Mouse (Mus musculus) frontal cortex, postnatal 25 days (tissue): ENCODE data around the gene Cdc34b.
"Not testable (repeated sequence)": the region's sequence is repeated elsewhere in the genome, so short reads cannot be mapped to it uniquely, and the experiment has no call there.

Source experiments
- DNase-seq, 2 experiments: peaks; one replicate each; pipeline ENCODE4 v3.0.0; 2022; ENCODE audit warnings: low spot score in 2 of 2

Cdc34b gene

DNA sequence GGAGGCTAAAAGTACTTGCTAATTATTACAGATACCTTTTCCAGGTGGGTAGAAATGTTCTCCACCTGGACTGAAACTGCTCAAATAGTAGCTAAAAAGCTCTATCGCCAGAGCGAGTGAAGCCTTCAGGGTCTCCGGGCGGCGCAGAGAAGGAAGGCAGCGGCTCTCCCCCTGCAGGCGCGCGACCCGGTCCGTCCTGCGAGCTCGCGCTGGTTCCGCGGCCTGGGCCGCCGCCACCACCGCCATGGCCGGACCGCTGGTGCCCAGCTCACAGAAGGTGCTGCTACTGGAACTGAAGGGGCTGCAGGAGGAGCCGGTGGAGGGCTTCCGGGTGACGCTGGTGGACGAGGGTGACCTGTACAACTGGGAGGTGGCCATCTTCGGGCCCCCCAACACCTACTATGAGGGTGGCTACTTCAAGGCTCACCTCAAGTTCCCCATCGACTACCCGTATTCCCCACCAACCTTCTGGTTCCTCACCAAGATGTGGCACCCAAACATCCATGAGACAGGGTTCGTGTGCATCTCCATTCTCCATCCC is at the start of gene Cdc34b:
Gene Cdc34b (plus strand): TSS at position 51 of the 541 bp plus-strand sequence.
- DNase-seq, result no peak

DNA sequence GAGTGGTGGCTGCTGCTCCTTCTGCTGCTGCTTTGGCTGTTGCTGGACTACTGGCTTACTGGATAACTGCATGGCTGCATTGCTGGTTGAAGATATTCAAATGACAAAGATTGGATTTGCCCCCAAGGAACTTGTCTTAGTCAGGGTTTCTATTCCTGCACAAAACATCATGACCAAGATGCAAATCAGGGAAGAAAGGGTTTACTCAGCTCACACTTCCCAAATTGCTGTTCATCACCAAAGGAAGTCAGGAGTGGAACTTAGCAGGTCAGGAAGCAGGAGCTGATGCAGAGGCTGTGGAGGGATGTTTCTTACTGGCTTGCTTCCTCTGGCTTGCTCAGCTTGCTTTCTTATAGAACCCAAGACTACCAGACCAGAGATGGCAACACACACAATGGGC is 49.1 kb upstream of the Cdc34b start:
- DNase-seq, result not testable (repeated sequence)

DNA sequence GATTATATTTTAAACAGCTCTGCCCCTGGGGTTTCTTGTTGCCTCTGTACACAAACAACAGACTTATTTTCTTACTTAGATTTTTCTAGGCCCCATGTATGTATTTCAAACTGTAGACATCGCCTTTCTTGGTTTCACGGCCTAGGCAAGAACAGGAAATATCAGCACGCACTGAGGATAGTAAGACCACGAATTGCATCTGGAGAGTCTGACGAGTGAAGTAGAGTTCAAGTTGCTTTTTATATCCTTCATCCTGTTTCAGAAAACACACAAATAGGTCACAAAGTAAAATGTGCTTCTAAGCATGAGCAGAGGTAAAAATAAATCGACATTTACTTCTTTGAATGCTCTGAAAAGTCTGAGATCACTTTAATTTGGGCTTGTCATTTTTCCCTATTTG is 46.1 kb upstream of the Cdc34b start:
- DNase-seq, result no peak

DNA sequence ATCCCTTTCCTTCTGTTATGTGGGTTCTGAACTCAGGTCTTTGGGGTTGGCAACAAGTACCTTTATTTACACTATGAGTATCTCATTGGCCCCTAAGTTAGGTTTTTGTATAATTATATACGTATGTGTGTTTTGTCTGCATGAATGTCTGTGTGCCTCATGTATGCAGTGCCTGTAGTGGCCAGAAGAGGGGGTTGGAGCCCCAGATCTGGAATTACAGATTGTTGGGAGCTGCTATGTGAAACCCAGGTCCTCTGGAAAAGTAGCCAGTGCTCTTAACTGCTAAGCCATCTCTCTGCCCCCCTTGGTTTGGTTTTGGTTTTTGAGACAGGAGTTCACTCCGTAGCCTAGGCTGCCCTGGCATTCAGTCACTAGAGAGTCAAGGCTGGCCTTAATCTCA is 44.4 kb upstream of the Cdc34b start:
- DNase-seq, result no peak

DNA sequence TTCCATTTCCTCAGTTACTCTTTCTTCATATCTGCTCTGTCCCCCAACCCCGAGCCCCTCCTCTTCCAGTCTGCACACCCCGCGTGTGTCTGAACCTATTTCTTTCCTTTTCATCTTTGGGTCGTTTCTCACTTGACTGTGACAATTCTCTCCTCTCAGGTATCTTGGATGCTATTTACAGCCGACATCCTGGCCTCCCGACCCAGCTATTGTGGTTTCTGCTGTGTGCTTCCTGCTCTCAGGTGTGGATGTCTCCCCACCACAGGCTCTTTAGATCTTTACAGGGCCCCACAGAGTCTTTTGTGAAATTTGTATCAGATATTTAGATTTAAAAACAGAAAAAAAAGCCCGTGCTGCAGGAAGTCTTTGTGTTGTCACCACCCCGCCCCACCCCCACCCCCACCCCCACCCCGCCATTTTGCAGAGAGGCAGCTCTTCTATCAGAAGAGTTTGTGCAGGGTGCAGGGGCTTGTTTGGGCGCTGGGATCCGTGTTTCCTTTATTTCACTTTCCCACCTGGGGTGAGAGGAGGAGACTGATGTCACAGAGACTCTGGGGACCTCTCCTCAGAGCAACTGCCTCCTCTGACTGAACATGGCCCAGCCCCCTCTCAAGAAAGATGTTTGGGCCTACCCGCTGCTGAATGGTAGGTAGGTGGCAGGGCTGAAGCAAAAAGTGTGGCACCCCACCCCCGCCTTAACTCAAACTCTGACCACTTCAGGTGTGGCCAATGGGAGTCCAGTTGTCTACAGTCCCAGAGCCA is 43.7 kb upstream of the Cdc34b start:
- no peak for DNase-seq

DNA sequence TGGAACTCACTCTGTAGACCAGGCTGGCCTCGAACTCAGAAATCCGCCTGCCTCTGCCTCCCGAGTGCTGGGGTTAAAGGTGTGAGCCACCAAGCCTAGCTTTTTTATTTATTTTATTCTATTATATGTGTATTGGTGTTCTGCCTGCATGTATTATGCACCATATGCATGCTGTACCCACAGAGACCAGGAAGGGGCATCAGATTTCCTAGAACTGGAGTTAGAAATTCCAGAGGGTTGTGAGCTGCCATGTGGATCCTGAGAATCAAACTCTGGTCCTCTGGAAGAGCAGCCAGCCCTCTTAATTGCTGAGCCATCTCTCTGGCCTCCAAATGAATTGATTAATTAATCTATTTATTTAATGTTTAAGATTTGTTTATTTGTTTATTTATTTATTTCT is 42.2 kb upstream of the Cdc34b start:
- DNase-seq, result no peak

DNA sequence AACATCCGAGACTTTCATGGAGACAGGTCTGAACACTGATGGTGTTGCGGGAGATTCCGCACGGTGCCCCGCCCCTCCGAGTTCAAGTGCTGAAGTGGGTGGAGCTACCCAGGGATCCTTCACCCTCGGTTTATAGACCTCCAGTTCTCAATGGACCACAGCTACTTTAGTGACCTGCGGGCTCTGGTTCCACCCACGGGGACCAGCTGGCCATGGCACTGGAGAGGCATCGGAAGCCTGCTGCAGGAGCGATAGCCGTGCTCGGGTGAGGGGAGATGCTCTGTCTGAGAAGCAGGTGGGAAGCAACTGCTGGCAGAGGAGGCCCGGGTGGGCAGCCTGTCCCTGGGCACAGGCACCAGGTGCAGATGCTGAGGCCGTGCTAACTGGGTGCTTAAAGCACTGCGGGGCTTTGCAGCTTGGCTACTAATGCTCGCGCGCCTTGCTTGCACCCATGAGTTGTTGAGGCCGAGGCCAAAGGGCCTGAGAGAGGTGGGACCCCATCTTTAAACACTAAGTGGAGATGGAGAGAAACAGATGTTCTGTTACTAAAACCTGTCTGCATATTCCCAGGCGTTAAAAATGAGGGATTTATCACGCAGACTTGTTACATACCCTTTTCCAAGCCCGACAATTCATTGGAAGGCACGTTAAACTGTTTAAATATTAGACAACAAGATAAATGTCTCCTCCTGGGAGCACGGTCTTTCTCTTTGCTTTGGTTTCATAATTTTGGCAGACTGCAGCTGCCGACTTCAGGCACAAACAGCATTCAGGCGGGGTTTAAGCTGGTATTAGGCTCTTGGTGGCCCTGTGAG is 40.0 kb upstream of the Cdc34b start:
- DNase-seq, result no peak

DNA sequence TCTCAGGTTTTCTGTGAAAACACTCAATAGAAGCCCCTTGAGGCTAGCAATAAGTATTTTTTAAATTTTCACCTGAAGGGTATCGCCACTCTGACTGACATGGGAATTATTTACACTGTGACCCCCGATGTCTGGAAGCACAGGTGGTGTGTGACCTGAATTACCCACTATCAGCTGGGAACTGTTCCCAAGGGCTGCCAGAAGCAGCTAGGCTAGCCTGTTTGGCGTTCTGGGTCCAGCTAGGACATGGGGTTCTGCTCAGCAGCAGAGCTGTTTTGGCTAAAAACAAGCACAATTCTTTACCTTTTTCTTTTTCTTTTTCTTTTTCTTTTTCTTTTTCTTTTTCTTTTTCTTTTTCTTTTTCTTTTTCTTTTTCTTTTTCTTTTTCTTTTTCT is 39.4 kb upstream of the Cdc34b start:
- no peak for DNase-seq

DNA sequence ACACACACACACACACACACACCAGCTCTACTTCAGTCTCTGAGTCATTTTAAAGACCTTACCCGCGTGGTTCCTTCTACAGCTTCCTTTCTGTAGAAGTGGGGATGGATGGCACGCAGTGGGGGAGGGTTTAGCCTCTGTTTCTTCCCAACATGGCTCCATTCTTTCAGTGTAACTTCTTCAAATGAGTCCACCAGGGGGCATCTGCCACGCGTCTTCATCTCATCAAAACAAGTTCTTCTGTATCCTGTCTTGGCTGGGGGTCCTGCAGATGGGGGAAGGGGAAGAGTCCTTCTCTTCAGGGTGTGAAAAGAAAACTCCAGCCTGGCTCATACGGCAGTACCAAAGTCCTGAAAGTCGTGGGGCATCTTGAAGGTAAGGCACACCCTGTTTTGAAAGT is 37.6 kb upstream of the Cdc34b start:
- DNase-seq, result no peak

DNA sequence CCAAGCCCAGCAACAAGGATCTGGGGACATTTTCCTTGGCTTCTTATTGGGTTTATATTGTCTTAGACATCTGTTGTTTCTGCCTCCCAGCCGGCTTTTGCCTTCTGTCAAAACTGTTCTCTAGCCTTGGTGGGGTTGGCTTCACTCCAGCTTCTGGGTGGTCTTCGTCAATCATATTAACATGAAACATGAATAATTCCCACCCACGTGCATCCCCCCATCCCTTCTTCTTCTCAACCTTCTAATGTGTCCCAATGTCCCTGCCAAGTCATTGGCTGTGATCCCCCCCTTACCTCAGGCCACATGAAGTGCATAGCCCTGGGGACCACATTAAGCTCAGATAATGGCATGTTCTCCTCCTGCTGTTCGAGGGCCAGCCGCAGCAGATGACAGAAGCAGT is 37.1 kb upstream of the Cdc34b start, which contains the start of gene Gm11541:
Gene Gm11541 (minus strand): TSS at position 28 of the 400 bp plus-strand sequence.
- no peak for DNase-seq

DNA sequence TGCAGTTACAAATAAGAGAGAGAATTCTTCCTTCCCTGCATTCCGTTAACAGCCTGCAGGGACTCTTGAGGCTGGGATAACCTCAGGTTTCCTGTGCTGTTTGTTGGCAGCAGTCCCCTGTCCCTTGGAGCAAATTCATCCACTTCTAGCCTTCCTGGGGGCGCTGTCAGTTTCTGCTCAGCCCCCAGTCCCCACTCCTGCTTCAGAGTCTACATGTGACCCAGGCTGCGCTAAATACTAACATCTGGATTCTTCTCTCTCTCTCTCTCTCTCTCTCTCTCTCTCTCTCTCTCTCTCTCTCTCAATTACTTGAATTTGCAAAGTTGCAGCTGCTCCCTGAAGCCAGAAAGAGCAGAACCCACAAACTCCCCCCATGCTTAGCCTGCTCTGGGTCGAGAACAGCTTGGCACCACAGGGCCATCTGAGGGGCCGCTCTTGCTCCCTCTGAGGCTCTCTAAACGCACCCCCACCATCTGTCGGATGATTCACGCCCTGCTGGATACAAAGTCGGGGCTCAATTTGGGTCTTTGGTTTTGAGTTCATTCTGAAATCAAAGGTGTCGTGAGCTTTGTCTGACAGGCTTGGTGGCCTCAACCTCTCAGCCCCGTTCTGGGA is 28.2 kb upstream of the Cdc34b start:
- no peak for DNase-seq

DNA sequence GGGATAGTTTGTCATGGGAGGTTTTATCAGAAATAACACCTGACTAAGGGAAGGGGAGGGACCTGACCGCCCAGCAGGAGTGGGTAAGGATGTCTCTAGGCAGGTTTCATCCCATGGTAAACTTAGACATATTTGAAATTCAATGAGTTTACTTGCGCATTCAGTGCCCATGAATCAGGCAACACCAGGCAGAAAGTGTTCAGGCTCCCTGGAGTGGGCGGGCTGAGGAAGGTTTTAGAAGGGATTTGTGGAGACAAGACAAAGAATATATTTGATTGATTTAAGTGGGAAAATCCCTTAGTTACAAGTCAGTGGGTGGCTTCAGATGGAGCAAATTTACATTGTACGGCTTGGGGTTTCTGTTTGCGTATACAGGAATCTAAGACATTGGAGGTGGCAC is 26.0 kb upstream of the Cdc34b start:
- DNase-seq, result peak; percentile 12 to 29

DNA sequence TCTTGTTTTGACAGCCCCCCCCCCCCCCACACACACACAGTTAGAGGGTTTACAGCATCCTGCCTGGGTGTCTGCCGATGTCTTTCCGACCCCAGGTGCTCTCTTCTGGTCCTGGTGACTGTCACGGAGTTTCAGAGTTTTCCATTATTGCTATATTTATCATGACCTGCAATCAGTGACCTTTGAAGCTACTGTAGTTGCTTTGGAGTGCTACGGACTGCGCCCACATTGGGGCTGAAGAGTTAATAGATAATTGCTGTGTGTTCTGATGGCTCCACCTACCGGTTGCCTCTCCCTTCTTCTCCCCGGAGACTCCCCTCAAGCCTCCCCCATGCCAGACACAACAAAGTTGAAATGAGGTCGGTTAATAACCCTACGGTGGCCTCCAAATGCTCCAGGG is 24.8 kb upstream of the Cdc34b start:
- no peak for DNase-seq

DNA sequence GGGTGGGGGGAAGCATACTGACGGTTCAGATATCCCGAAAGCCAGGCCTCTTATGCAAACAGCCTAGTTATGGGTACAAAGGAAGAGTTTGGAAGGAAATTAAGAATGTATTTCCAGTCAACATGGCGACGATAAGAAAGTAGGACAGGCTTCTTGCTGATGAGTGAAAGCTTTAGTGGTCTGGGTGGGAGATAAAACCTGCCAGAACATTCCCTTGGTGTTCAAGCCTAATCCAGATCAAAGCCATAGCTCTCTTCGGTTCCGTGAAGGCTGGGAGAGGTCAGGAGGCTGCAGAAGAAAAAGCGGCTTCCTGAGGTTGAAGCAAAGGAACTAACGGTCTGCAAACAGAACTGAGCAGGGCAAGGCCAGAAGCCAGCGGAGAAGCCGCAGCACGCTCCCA is 24.3 kb upstream of the Cdc34b start:
- no peak for DNase-seq

DNA sequence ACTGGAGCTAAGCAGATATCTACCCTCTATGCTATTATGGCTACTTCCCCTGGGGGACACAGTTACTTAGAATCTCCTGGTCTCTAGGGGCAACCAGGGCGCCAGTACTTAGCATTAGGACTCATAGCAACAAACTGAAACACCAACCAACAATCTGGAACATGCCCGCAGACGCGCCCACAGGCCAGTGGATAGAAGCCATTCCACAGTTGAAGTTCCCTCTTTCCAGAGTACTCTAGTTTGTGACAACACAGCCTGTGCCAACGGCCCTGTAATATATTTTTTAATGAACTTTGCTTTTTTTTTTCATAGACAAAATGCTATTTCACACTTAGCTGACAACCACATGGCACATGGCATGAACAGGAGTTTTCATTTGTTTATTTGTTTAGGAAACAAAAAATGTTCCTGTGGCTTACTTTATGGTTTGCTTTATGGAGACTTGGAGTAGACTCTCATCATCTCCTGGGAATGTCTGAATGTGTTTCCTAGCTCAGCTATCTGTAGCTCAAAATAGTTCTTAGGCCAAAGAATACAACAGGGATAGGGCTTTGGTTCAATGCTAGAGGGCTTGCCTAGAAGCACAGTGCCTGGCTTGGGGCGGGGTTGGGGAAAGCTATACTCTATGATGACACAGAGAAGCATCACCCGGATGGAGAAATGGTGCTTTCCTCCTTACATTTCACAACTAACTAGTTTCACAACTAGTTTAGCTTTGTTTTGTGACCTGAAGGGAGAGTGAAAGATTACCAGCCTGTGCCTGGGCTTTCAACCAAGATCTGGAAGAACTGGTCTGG is 23.3 kb upstream of the Cdc34b start:
- no peak for DNase-seq

DNA sequence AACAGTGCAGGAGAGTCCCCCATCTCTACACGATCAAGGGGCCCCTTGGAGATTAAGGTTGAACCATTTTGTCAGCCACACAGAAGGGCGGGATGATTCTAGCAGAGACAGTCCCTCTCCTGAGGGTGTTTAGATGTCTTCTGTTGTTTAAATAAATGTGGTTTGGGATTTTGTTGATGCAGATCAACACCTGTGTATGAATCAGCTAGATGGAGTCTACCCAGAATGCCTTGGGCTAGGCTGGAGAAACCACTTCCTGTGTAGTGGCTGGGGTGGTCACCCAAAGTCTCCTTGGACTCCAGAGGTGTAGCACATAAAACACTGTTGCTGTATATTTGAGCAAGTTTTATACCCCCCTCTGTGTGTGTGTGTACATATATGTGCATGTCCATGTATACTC is 22.4 kb upstream of the Cdc34b start:
- DNase-seq, result no peak

DNA sequence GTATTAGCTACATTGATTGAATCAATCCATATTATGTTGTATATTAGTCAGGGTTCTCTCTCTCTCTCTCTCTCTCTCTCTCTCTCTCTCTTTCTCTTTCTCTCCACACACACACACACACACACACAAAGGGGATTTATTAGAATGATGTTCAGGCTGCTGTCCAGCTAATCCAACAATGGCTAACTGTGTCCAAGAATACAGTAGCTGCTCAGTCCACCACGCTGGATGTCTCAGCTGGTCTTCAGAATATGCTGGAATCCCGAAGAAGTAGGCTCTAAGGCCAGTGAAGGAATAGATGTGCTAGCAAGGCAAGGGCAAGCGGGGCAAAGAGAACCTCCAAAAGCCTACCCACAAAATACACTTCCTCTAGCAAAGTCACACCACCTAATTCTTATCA is 14.3 kb upstream of the Cdc34b start:
- no peak for DNase-seq

DNA sequence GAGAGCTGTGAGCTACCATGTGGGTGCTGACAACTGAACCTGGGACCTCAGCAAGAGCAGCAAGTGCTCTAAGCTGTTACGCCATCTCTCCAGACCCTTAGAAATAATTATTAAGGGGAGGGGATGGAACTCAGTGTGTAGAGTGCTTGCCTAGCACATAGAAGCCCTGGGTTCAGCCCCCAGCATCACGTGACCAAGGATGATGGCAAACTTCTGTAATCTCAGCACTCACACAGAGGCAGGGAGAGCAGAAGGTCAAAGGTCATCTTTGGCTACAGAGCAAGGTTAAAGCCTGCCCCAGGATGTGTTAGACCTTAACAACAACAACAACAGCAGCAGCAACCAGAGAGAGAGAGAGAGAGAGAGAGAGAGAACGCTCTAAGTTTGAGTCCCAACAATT is 13.0 kb upstream of the Cdc34b start:
- no peak for DNase-seq

DNA sequence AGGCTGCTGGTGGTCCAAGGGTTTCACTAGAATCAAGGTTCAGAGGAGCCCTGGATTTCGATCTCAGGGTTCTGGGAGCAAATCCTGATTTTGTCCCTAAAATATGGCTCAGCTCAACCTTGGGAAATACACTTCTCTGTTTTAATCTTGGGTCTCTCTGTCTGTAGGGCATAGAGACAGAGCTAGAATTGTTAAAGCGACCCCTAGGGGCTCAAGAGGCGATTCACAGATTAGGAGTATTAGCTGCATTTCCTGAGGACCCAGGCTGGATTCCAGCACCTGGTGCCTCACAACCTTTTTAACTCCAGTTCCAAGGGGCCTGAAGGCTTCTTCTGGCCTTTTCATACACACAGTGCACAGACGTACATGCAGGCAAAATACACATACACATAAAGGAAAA is 12.0 kb upstream of the Cdc34b start:
- no peak for DNase-seq

DNA sequence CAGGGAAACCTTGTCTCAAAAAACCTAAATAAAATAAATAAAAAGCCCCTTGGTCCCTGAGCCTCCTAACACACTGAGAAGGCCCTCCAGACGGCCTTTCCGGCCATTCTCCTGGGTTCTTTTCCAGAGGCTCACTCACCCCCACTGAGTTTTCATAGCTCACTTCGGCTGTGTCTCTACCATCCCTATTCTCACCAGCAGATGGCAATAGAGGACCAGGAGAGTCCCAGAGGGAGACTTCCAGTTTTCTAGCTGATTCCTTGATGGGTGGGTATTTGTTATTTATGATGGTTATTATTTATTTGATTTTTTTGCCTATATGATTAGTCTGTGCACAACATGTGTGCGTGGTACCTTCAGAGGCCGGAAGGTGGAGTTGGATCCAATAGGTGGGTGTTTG is 11.3 kb upstream of the Cdc34b start:
- peak; percentile 33 to 70 for DNase-seq

DNA sequence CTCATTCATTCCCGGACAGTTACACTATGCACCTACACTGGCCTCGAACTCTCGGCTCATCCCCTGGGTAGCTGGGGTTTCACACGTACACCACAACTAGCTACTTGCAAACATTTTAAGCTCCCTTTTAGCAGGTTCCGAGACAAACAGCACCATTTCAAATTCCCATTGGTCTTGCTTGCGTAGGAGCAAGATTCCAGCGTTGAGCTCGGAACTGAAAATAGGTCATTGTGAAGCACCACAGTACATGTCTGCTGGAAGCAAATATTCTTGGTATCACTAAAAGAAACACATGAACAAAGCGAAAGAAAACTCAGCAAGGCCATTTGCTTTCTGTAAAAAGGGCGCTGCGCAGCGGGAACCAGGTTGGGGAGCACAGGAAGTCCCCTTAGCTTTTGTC is 10.4 kb upstream of the Cdc34b start:
- DNase-seq, result no peak

DNA sequence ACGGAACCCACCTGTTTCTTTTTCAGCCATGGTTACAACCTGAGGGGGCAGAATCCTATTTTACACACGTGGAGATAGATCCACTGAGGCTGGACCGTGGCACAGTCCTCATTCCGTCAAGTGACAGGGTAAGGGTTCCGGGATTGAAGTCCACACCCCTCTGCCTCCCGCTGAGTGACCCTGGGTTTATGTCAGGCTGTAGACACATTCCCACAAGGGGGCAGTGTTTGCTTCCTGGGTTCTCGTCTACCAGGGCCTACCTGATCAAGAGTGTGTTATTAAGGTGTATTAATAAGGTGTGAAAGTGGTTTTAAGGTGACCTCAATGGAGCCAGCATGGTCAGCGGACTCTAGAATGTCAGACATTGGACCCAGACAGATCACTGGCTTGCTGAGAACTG is 8.8 kb upstream of the Cdc34b start:
- DNase-seq, result no peak
